Mouse (Mus musculus): ENCODE data around the gene Gba2. TPM values are rescaled to one million over a fixed set of nuclear protein-coding genes. Genes with fewer than 3 reads are reported as not detected.
"Not testable (repeated sequence)": the region's sequence is repeated elsewhere in the genome, so short reads cannot be mapped to it uniquely, and the experiment has no call there.

The Gba2 gene
- total RNA-seq (2015; ENCODE audit: low replicate concordance) (22.3 and 28.1 TPM in 2 replicates), total RNA-seq (2017; ENCODE audit: low replicate concordance) (23.5 and 32.1 TPM in 2 replicates)

GRCm38 (mm10) chr4:43578376-43579204, at the start of gene Gba2, which contains the start of gene Rgp1:
Gene Gba2 (minus strand): TSS chr4:43578873.
Gene Rgp1 (plus strand): TSS chr4:43578715.
- ATAC-seq (replicated peaks; ENCODE audit: low FRiP score, poor library complexity, severe bottlenecking) = peak; percentile 90

GRCm38 (mm10) chr4:43620146-43620778, 41.6 kb upstream of the Gba2 start:
- ATAC-seq (replicated peaks; ENCODE audit: low FRiP score, poor library complexity, severe bottlenecking) = no peak

GRCm38 (mm10) chr4:43613060-43613730, 34.5 kb upstream of the Gba2 start:
- peak; percentile 82 for ATAC-seq (replicated peaks; ENCODE audit: low FRiP score, poor library complexity, severe bottlenecking)

- peak; percentile 42 for ATAC-seq (replicated peaks; ENCODE audit: low FRiP score, poor library complexity, severe bottlenecking)
Measured at GRCm38 (mm10) chr4:43612534-43612933, 33.9 kb upstream of the Gba2 start.

GRCm38 (mm10) chr4:43604751-43605685, 26.3 kb upstream of the Gba2 start:
- ATAC-seq (replicated peaks; ENCODE audit: low FRiP score, poor library complexity, severe bottlenecking) = peak; percentile 97

GRCm38 (mm10) chr4:43604099-43604498, 25.4 kb upstream of the Gba2 start:
- ATAC-seq (replicated peaks; ENCODE audit: low FRiP score, poor library complexity, severe bottlenecking) = no peak

- ATAC-seq (replicated peaks; ENCODE audit: low FRiP score, poor library complexity, severe bottlenecking) = no peak
Measured at GRCm38 (mm10) chr4:43600195-43600934, 21.7 kb upstream of the Gba2 start.

GRCm38 (mm10) chr4:43598650-43599380, 20.1 kb upstream of the Gba2 start:
- ATAC-seq (replicated peaks; ENCODE audit: low FRiP score, poor library complexity, severe bottlenecking) = peak; percentile 54

- peak; percentile 85 for ATAC-seq (replicated peaks; ENCODE audit: low FRiP score, poor library complexity, severe bottlenecking)
Measured at GRCm38 (mm10) chr4:43598200-43598599, 19.5 kb upstream of the Gba2 start.

GRCm38 (mm10) chr4:43596597-43596996, 17.9 kb upstream of the Gba2 start:
- not testable (repeated sequence) for ATAC-seq (replicated peaks; ENCODE audit: low FRiP score, poor library complexity, severe bottlenecking)

- ATAC-seq (replicated peaks; ENCODE audit: low FRiP score, poor library complexity, severe bottlenecking) = no peak
Measured at GRCm38 (mm10) chr4:43593453-43593852, 14.8 kb upstream of the Gba2 start.

- no peak for ATAC-seq (replicated peaks; ENCODE audit: low FRiP score, poor library complexity, severe bottlenecking)
Measured at GRCm38 (mm10) chr4:43591961-43592360, 13.3 kb upstream of the Gba2 start.

GRCm38 (mm10) chr4:43591543-43591942, 12.9 kb upstream of the Gba2 start:
- no peak for ATAC-seq (replicated peaks; ENCODE audit: low FRiP score, poor library complexity, severe bottlenecking)

- no peak for ATAC-seq (replicated peaks; ENCODE audit: low FRiP score, poor library complexity, severe bottlenecking)
Measured at GRCm38 (mm10) chr4:43587681-43588080, 9.0 kb upstream of the Gba2 start.

- ATAC-seq (replicated peaks; ENCODE audit: low FRiP score, poor library complexity, severe bottlenecking) = no peak
Measured at GRCm38 (mm10) chr4:43586411-43586810, 7.7 kb upstream of the Gba2 start.

- no peak for ATAC-seq (replicated peaks; ENCODE audit: low FRiP score, poor library complexity, severe bottlenecking)
Measured at GRCm38 (mm10) chr4:43585682-43586081, 7.0 kb upstream of the Gba2 start.

GRCm38 (mm10) chr4:43584444-43585416, 6.1 kb upstream of the Gba2 start, which contains the start of gene Msmp:
Gene Msmp (minus strand): TSS chr4:43584494.
- no peak for ATAC-seq (replicated peaks; ENCODE audit: low FRiP score, poor library complexity, severe bottlenecking)

Measured in erythroid progenitor cell, adult 5-6 weeks (primary cell).